Mouse (Mus musculus) right cerebral cortex, postnatal 36 days (tissue): ENCODE results near the gene Cdc7.
"Not testable (repeated sequence)": the region's sequence is repeated elsewhere in the genome, so short reads cannot be mapped to it uniquely, and the experiment has no call there.

ENCODE experiments used
- DNase-seq, 2 experiments: peaks; one replicate each; pipeline ENCODE4 v3.0.0; 2022; ENCODE audit warnings: low spot score in 2 of 2, mixed read lengths in 1 of 2

The Cdc7 gene

DNA sequence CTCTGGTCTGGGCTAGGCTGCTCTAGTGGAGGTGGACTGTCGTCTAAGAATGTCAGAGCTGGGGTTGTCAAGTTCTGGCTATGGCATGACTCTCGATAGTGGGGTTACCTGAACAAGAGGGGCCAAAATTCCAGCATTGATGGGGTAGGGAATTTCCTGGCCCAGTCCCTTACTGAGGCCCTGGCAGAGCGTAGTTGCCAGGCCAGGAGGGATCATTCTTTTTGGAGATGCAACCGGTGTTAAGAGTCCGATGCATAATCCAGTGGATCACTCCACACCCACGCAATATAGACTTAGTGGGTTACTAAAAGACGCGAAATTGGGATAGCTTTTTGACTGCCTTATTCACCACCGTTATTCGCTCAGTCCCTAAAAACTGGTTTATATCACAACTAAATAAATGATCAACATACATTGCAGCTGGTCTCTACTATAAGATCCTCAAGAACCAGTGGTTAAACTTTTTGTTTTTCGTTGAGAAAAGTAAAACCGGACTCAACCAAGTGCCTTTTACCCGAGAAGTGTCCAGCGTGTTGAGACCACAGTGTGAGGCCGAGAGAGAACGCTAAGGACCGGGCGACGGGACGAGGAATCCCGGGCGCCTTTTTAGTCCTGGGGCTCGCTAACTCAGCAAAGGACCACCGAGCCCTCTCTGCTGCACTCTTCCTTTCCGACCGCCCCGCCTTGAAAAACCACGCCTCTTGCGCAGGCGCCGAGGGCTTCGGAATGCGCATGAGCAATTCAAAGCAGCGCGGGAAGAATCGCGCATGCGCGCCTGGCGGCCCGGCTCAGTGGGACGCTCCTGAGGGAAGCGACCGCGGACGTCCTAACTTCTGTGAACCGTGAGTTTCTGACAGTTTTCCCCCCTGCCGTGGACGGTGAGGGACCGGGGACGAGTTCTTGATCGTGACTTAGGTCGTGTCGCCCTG is at the start of gene Cdc7:
Gene Cdc7, plus strand, starts transcription at position 739 of the 929 bp plus-strand sequence.
- DNase-seq, result peak; percentile 82 to 86

DNA sequence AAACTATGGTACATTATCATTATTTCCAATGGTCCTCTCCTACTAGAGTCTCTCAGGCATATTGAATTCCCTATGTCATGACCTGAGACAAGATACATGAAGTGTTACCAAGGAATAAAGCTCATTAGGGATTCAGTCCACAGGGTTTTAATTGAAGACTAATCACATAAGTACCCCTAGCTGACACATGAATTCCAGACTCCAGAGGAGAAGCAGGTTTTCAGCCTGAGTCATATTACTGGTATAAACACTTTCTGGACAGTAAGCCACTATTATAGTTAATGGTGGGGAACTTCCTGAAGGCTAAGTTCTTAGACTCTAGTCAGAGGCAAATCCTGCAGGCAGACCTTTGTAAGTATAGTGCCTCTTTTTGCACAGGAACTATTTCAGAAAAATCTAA is 44.8 kb upstream of the Cdc7 start:
- DNase-seq, result no peak

DNA sequence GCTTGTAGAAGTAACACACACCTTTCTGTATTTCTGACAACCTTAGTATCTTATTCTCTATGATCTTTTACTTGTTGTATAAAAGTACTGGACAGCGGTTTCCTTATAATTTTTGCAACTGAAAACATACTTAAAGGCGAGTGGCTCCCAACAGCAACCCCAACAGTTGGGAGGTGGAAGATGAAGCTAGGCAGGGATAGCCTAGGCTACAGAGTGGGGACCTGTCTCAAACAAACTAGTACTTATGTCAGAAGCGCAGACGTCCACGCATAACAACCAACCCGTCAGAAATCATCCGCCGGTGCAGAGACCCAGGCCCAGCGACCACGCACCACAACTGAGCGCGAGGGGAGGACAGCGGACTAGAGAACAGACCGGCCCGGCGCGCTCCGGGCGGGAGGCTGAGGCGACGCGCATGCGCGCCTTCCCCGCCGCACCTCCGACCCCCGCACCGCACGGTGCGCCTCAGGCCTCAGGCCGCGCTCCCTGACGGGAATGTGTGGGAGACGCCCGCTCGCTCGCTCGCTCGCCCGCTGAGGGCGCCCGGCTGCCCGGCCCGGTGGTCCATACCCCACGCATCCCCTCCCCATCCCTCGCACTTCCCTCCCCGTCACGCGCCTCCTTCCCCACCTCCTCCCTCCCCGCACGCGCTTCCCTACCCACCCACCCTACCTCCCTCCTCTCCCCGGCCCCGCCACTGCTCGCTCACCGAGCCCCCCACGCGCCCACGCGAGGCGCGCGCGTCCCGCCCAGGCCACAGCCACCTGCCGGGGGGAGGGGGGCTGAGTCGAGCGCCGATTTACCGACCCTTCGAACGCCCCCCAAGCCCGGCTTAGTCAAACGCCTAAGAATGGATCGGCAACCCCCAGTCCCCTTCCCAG is 38.4 kb upstream of the Cdc7 start, which contains the start of gene Hfm1:
Gene Hfm1, minus strand, starts transcription at position 834 of the 881 bp plus-strand sequence.
- peak; percentile 56 to 57 for DNase-seq

DNA sequence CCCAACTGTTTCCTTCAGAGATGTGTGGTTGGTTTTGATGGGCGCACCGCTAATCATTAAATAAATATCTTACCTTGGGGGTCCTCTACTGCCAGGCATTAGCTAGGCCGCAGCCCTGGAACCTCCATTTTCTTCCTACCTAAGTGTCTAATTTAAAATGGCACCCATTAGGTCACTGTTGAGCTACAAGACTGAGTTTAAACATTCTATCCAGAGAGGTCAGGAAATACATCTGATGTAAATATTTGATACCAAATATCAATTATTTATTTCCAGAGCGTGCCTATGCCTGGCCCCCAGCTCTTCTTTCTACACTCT is 37.8 kb upstream of the Cdc7 start:
- DNase-seq, result no peak

DNA sequence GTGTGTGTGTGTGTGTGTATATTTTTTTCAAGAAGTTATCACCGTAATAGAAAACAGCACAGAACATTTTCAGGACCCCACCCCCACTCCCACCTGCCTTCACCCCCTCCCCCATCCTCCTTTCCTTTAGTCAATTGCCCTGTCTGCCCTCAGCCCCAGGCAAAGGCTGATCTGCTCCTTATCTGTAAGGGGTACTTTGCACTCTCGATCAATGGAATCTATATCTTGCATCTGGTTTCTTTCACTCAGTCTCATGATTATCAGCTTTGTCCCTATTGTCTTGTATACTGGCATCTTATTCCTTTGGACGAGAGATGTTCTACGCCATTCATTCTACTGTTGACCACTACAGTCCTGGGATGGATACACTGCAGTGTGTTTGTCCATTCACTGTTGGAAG is 36.1 kb upstream of the Cdc7 start:
- DNase-seq, result no peak

DNA sequence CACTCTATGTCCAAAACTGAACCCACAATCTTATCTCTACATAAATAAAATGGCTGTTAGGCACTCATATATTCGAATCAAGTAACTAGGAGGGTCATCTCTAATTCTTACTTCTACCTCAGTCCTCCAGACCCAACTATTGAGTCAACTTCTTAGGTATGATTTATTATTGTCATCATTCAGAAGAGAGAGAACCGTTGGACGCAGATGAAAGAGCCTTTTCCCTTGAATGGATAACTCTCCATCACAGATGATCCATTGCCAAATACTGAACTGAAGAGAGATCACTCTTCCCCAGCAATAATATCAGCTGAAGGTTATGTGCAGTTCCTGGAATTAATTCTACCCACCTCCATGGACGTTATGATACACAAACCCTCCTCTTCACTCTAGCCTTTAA is 17.8 kb upstream of the Cdc7 start:
- no peak for DNase-seq

DNA sequence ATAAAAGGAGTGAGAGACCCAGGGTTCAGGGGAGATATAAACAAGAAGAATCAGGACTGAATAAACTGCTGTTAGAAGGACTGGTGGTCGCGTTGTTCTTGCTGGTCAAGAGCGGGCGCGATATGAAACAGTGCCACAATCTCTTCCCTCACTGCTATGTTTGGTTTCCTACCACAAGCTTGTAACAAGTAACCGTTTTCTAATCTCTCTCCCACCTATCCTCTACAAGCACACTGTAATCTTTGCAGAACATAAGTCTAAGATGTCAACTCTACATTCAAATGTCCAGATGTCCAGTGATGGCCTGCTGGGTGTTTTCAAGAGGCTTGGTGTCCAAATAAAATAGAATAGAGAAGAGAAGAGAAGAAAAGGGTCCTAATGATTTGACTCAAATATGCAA is 15.4 kb upstream of the Cdc7 start:
- no peak for DNase-seq

DNA sequence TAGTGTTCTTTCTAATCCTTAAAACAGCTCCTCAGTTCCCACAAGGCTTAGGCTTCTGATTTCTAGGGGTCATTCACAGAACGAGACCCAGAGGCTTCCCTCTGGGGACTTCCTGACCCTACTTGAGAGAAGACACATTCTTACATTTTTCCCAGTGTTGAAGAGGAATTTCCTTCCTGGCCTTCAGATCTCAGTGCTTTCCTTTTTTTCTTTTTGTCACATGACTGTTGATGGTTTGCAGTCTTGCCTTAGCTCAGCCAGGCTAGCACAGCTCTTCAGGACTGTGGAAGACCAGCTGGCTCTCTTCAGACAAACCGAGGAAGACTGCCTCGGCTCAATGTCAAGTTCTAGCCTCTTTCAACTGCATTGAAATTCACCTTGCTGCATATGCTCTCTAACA is 7.7 kb upstream of the Cdc7 start:
- DNase-seq, result no peak

DNA sequence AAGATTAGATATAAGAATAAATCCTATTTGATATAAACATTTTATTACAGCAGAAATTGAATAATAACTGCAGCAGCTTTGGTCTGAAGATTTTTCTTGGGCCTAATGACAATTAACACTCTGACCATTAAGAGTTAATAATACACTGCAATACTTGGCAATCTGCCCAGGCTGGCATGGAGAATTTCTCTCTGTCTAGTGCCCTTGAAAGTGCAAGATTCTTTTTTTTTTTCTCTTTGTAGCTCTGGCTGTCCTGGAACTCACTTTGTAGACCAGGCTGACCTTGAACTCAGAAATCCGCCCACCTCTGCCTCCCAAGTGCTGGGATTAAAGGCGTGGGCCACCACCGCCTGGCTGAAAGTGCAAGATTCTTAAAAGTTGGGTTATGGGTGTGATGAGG is 5.1 kb upstream of the Cdc7 start:
- DNase-seq, result no peak

DNA sequence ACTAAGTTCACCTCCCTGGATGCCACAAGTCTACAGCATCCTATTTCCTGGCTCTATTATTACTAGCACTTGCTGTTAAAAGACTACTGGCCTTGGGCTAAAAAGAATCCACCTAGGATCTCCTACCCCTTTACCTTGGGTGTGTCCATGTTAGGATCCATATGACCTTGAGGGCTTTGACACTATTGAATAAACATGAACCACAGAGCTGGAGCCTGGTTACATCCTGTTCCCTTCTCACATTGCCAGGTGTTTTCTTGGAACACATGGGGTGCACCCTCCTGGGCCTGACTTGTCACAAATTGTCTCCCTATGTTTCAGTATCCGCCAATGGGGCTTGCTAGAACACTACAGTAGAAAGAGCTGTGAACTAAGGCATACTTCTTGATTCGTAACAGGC is 3.7 kb upstream of the Cdc7 start:
- no peak for DNase-seq

DNA sequence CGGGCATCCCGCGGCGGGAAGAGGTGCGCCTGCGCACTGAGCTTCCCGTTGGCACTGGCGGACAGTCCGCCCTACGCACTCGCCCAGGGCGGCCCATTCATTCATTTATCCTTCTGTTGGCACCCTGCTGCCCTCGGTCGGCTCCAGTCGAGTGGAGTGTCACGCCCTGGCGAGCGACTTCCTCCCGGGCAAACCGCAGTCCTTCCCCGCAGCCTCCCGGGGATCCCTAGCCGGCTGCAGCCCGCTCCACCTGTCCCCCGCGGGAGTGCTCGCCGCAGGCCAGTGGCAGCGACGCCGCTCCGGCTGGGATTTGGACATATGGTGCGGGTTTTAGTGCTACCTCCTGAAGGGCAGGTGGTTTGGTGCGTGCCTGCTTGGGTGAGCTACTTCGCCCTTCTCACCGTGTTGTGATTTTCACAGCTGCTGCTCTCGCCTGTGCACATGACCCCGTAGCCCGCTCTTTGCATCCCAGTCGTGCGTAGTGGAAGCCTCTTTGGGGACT is 442 bp downstream of the Cdc7 start:
- no peak for DNase-seq

DNA sequence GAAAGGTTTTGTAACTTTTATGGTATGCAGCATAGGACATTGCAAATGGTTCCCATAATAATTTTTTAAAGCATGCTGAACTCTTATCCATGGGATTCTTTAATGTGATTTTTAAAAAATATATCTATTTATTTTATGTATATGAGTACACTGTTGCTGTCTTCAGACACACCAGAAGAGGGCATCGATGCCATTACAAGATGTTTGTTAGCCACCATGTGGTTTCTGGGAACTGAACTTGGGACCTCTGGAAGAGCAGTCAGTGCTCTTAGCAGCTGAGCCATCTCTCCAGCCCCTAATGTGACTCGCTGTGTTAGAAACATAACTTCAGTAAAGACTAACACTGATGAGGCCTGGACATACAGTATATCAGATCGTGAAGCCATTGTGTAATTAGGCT is 2.3 kb downstream of the Cdc7 start:
- DNase-seq, result no peak

DNA sequence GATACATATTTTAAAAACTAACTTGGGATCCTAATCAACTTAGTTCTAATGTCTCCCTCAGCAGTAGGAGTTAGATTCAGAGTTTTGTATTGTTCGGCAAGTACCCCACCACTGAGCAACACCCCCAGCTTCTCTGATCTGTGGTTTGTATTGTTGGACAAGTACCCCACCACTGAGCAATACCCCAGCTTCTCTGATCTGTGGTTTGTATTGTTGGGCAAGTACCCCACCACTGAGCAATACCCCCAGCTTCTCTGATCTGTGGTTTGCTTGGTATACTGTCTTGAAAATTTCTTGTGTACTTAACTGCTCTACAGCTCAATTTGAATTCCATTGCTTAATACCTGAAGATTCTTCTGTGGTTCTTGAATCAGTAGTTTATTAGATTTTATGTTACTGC is 3.5 kb downstream of the Cdc7 start:
- DNase-seq, result no peak

DNA sequence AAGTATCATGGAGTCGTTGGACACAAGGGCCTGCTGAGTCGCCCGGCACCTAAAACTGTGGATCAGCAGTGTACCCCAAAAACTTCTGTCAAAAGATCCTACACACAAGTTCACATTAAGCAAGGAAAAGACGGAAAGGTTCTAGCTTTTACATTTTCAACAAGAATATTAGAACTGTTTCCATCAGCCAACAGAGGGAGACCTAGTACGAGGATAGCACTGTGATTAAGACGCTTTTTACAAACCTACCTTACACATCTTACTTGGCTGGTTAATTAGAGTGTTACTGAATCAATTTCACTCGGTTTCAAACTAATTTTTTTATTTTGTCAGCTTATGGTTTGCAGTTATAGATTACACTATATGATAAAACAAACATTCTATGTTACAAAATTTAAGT is 9.8 kb downstream of the Cdc7 start:
- no peak for DNase-seq

DNA sequence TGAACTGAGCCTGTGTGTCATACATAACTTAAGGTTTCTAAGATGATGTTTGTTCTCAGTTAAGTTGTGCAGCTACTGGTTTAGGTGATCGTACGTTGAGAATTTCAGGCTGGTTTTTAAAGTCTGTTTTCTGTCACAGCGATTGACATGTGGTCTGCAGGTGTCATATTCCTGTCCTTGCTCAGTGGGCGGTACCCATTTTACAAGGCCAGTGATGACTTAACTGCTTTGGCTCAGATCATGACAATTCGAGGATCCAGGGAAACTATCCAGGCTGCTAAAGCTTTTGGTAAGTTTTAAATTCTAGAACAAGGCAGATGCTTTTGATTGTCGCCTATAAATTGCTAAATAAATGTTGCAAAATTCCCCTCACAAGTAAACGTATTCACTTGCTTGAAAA is 15.0 kb downstream of the Cdc7 start:
- DNase-seq, result no peak

DNA sequence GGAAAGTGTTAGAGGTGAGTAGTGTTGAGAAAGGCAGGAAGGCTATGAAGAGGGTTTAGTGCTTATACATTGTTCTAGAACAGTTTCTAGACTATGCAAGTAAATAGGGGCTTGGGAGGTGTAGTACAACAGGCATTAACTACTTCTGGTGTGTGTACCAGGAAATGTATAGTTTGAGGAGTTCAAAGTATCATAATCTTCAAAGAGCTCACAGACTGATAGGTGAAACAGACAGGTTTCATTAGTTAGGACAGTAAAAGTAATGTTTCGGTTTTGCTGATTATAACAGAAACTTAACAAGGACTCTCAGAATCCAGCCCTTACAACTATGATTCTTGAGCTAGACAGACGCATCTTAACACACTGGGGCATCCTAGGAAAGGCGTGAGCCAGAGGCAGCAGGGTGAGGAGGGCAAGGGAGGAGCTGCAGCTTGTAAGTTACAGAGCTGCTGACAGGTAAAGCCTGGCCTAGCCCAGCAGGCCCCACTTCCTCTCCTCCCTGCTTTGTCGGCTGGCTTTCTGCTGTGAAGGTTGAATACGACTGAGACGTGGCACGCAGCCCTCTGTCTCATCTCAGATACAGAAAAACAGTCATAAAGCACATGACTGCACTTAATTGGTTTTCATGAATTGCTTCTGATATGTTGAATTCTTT is 18.3 kb downstream of the Cdc7 start:
- no peak for DNase-seq

DNA sequence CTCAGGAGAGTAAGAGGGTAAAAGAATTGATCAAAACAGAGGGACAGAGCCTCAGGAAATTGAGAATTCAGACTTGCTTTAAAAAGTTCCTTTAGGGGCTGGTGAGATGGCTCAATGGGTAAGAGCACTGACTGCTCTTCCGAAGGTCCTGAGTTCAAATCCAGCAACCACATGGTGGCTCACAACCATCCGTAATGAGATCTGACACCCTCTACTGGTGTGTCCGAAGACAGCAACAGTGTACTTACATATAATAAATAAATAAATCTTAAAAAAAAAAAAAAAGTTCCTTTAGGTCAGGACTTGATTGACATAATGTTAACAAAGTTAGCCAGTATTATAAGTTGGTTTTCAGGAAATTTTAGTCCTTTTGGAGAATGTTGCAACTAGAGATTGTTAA is 20.8 kb downstream of the Cdc7 start:
- DNase-seq, result not testable (repeated sequence)

DNA sequence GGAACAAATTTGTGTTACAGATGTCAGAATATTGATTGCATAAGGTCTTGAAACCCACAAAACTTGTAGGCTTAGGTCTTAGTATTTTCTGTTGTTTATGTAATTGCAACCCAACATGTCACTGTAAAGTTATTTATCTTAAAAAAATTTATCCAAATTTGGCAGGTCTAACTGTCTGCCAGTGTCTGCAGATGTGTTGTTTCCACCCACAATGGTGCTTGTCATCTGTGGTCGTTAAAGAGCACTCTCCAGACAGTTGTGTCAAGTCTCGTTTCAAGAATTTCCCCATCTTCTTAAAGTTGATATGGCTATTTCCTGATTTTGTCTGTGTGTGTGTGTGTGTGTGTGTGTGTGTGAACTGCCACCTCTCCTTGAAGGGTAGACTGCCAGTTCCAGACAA is 21.5 kb downstream of the Cdc7 start:
- no peak for DNase-seq

DNA sequence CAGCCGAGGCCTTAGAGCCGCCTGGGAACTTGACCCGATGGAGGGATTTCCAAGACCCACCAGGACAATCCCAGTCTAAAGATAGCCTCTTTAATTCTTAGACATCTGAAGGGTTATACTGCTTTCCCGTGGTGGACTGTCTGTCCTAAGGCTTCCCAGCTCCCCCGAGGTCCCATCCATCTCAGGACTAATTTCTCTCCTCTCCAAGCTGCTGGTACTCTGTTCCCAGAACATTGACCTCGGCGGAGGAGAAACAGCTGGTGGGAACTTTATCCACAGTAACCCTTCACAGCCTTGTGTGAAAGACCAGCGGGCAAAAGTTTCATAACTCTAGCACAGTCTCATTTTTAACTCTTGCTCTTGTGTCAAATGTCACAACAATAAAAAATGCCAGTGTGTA is 25.1 kb downstream of the Cdc7 start:
- DNase-seq, result no peak

DNA sequence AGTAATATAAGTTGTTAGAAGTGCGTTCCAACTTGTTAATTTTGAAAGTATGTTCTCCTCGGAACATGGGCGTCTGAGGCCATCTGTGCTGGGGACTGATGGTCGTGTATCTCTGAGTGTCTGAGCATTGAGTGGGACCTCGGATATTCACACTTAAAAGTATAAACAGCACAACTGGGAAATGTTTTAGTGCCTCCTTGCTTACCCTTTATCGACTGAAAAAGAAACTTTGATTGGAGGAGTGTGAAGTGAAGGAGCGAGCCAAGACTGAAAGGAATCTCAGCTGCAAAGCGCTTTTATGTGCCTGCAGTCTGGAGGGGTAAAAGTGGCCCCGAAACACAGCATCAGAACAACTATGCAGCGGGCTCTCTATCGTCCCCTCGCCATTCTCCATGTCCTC is 25.7 kb downstream of the Cdc7 start:
- DNase-seq, result no peak

DNA sequence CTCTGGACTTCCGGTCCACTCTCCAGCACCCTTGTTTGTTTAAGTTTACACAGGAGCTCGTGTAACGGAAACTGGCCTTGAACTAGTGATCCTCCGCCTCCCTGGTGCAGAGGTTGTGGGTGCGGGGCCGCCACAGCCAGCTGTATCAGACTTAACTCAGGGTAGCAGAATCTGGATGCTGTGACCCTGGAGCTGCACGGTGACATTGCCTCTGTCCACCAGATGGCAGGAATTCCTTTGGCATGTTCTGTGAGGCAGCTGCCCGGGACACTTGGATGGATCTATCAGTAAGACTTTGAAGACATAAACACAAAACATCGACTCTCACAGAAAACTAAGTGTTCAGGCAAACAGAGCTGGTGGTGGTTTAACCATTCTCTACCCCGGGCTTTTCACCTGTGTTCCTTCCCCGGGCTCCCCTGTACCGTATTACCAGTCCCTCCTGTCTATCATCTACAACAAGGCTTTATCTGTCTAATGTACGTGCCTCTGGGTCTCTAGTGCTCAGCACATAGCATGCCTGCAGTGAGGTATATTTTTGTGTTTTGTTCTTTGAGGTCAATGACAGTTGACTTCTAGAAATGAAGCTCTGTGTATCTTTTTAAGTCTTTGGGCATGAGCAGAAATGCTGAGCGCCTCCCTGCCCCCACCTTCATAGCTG is 26.6 kb downstream of the Cdc7 start:
- peak in 1 of 2 experiments; percentile 12 for DNase-seq
